Mouse (Mus musculus) common myeloid progenitor, adult 5-6 weeks (primary cell): ENCODE results near the gene Ntrk3. TPM values are rescaled to one million over a fixed set of nuclear protein-coding genes. Genes with fewer than 3 reads are reported as not detected.

Source experiments
- ATAC-seq: replicated peaks from 2 replicates; pipeline ENCODE4 v1.8.0; 2016; ENCODE audit warnings: low read depth, mild to moderate bottlenecking, moderate TSS enrichment, inconsistent platforms; ENCODE audit not compliant: poor library complexity, severe bottlenecking
- total RNA-seq: library from RNA; stranded (forward); fragments of 200-1000, 187-1606 nt; gene quantifications from 2 replicates; pipeline ENCODE4 v1.2.3, GENCODE M21; 2017

The Ntrk3 gene
- total RNA-seq, 1 experiment from 2014 or later, result not detected

DNA sequence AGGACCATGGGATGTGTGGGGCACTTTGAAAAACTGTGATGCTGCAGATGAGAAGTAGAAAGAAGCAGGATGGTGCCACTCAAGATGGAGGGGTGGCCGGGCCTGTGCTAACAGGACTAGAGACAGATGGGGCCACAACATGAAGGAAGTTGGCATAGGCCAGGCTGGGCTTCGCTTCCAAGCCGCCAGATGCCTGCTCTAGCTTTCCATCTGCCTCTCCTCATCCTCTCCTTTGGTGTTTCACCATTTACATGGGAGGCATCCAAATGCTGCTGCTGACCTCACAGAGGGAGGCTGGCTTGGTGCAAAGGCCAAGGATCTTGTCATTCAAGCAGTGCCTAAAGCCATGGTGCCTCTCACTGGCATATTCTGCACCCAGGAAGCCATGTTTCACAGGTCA, 347.8 kb downstream of the Ntrk3 start:
- no peak for ATAC-seq

DNA sequence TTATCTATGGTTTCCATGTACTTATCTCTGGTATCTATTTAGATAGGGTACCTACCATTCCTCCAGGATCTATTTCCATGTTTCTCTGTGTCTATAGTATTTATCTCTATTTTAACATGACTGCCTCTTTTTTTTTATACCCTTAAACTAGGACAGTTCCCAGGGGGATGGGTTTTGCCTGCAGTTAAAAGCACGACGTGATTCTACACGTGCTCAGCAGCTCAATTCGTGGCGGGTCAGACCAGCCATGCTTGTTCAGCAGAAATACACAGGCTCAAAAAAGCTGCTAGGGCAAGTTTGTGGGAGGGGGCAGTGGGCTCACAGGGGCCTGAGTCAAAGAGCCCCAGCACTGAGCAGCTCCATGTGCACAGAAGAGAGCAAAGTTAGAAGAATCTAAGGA, 349.7 kb downstream of the Ntrk3 start:
- ATAC-seq, result no peak

DNA sequence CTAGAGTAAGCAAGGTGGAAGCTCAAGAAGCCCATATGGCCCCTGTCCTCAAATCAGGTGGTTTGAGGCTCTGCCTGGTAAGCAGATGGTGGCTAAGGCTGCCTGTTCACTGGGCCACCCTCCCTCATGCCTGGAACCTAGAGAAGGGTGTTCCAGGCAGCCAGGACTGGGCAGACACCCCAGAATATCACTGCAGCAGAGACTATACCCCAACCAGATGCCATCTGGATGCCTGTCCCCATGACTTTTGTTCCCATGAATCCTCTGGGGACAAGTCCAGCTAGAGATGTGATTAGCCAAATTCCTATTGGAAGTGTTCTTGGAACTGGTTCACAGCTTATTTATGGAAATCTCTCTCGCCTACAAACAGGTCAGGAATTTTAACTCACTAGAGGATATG, 351.8 kb downstream of the Ntrk3 start:
- no peak for ATAC-seq

DNA sequence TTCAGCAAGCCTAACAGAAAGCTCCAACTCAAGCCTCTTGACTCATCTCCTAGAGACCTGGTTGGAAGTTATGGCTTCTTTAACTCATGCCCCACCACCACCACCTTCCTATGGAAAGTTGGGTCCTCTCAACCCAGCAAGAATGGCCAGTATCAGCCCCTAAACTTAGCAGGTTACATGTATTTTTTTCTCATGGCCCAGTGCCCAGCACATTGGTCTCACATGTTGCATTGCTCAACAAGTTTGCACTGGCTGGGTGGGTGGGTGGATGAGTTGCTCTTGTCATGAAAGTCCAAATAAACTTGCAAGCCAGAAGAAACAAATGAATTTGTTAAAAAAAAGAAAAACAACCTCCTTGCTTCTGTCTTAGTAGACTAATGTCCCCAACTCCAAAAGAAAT, 353.7 kb downstream of the Ntrk3 start:
- ATAC-seq, result no peak

DNA sequence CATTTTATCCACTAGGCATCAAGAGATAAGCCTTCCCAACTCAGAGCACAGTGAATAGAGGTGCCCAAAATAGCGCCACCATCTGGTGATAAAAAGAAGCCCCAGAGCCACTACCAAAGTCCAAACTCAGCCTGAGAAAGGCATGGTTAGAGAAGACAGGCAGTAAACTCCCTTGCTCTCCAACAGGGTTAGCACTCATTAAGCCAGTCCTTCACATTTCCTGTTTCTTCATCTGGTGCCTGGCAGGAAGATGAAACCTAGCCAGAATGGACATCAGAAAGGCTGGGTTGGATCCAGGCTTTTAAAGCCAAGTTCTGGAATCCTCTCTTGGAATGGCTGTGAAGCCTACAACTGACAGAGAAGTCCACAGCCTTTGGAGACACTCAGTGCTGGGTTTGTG, 355.7 kb downstream of the Ntrk3 start:
- ATAC-seq, result no peak

DNA sequence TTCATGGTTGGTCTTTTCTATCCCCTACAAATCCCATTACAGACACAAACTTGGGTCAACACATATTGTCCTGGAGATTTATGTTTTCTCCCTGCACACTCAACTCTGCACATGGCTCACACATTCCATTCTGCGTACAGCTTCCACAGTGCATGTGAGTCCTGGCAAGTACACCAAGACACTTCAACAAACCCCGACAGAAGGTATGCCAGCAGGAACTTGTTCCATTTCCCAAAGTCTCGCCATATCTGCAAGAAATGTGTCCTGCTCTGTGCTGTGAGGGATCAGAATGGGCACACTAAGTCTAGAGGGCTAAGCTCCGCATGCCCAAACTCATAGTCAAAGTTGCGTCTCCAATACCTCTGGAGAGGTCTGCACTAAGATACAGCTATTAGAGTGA, 358.0 kb downstream of the Ntrk3 start:
- no peak for ATAC-seq

DNA sequence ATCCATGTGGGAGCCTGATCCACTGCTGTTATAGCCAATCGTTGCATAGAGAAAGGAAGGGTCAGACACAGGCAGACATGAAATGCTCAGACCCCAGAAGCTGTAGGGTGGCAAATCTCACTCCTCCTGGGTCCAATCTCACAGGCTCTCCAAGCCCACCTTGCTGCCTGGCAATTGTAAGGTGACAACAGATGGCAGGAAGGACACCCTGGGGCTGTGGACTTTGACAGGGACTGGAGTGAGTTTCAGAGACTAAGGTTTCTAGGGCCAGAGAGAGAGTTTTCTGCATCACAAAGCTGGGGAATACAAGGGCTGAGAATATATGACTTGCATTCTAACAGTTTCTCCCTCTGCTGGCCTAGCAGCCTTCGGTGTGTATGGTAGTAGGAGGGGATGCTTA, 359.5 kb downstream of the Ntrk3 start:
- no peak for ATAC-seq

DNA sequence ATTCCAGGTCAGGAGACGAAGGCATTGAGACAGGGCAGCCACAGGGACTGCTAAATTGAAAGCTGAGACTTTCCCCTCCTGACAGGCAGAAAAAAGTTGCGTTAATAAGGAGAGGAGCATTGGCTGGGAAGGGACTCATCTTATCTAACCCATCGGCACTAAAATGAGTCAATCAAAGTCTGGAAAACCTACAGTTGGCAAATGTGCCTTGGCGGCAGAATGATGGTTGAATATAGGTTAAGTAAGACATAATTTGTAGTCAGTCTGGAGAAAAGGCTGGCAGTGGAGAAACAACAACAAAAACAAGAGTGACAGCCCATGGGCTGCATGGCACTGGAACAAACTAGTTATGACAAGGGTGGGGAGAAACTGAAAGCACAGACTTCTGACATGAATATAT, 360.9 kb downstream of the Ntrk3 start:
- ATAC-seq, result no peak

DNA sequence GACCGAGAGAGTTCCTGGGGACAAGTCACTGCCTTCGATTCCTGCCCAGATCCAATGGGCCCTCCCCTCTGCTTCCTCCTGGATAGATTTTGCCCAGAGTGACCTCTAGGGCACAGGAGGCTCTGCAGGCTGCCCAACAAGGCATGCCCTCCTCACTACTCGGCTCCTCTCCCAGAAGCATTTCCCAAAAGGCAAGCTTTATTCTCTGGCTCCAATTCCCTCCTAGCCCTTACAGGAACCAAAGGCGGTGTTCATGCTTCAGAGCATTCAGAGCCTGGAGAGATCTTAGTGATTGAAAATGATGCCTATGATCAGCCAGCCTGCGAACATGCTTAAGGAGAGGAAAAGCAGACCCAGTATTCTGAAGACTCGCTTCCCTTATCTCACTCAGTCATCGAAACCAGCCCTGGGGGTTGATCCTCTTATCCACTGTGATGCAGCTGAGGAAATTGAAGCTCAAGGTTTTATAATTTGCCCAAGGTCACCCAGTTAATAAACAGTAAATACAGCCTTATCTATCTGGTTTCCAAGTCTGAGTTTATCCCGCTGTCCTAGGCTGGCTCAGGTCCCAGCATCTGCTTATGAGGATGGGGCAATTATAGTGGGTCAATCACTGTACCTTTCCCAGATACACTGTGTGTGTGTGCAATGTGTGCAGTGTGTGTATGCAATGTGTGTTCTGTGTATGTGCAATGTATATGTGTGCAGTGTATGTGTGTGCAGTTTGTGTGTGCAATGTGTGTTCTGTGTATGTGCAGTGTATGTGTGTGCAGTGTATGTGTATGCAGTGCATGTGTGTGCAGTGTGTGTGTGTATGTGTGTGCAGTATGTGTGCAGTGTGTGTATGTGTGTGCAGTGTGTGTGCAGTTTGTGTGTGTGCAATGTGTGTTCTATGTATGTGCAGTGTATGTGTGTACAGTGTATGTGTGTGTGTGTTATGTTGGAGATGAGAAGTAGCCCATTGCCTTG, 376.2 kb downstream of the Ntrk3 start:
- no peak for ATAC-seq

DNA sequence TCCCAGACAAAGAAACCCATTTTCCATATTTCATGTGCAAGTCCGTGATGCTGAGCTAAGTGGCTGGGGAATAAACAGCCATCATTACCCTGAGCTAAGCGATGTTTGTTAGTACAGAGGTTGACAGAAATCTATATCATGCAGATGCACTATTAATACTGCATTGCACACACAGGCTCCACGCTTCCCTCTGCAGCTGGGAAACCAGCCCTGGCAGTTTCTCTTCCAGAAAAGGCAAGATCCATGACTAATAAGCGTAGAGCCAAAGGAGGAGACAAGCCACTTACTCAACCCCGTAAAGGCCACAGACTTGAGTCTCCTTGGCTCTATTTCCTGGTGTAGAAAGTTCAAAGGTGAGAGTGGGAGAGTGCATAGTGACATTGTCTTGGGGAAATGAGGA, 390.3 kb downstream of the Ntrk3 start:
- ATAC-seq, result no peak

DNA sequence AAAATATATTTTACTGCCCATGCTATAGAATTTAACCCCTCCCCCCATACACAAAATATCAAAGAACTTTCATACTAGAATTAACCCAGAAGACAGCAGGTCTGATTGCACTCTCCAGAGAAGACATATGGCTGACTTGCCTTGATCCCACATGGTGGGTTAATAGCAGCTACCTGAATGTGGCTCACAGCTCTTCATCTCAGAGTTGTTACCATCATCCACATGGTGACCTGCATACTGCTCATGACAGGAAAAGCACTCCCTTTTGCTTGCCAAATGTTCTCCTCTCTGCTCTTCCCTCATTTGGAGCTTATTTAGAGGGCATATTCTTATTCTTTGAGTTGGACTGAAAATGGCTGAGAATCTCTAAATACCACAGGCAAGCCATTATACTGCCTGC, 404.4 kb downstream of the Ntrk3 start:
- ATAC-seq, result no peak

DNA sequence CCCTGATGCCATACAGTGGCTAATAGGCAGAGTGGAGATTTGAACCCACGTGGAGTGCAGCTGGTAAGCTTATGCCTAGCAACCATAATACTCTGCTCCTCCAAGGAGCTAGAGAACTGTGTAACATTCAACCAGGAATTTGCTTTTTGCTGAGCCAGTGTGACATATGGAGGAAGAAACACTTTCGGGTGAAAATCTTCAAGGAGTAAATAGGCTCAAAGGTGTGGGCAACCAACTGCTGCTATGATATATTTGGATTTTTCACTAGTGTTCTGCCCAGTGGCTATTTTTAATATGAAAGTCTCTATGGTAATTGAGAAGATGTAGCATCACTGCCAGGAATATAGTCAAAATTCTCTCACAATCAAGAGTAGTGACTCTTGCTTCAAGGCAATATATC, 409.5 kb downstream of the Ntrk3 start:
- no peak for ATAC-seq

DNA sequence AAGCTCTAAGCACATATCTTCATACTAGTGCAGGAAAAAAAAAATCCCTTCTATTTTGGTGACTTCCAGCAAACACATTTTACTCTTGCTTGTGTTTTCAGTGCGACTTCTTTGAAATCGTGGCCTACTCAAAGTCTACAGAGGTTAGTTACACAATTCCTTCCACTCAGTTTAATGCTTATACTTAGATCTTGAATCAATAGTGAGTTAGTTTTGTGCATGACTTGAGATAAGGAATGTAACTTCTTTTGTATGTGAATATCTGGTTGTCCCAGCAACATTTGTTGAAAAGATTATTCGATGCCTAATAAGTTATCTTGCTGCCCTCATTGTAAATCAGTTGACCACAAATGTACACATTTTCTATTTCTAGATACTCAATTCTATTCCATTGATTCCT, 411.6 kb downstream of the Ntrk3 start:
- ATAC-seq, result no peak

DNA sequence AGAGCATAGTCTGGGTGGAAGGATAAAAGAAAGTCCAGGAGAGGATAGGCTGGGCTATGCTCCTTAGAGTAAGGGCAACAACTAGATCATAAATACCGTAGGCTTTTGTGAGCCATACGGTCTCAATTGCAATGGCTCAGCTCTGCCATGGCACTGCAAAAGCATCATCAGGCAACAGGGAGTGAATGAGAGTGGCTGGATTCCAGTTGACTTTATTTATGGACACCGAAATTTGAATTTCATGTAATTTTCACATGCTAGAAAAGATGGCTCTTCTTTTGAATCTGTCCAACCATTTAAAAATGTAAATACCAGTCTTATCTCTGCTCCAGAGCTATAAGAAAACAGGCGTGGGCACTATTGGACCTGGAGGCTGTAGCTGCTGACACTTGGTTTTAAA, 419.2 kb downstream of the Ntrk3 start:
- no peak for ATAC-seq

DNA sequence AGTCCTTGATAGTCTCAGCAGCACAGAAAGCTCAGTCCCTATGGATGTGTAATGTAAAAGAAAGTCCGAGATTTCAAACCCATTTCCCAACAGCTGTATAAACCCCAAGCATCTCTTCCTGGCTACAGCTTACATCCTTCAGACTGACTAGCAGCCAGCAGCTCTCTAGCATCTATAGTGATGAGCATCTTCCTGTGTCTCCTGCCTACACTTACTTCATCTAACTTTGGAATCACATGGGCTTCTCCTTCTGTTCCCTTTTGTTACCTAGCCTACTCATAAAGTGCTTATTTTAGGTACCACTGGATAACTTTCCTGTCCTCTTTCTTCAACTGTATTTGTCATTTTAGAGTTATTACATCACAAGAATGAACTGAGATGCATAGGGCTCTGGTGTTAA, 432.0 kb downstream of the Ntrk3 start:
- ATAC-seq, result no peak

DNA sequence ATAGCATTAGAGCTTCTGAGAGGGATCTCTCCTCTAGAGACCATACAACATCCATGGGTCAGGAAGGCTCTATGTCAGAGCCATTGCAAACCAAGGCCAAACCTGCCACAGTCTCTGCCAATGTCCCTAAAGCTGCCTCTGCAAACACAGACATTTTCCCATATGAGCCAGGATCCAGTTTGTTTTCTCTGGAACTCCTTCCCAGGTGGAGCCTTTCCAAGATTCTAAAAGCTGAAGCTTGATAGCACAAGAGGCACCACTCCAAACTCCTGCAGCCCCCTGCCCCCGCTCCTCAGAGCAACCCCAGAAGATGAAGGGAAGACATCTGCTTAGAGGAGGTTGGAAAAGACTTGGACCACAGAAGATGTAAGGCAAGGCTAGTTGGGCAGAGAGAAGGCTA, 432.8 kb downstream of the Ntrk3 start:
- ATAC-seq, result no peak

DNA sequence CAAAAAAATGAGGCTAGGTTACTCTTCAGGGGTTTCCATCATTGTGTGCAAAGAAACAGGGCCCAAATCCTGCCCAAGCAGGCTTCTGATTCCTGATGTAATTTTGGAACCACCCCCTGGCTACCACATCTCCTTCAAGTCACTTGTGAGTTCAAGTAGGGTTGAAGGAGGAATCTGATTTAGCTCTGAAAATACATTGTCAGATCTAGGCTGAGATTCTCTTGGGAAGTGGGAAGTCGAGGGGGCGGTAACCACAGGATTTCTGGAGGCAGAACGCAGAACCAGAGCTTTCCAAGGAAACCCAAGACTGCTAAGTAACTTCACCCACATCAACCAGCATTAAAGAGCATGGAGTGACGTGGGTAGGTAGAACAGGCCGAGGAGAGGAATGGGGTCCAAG, 440.5 kb downstream of the Ntrk3 start:
- ATAC-seq, result no peak

DNA sequence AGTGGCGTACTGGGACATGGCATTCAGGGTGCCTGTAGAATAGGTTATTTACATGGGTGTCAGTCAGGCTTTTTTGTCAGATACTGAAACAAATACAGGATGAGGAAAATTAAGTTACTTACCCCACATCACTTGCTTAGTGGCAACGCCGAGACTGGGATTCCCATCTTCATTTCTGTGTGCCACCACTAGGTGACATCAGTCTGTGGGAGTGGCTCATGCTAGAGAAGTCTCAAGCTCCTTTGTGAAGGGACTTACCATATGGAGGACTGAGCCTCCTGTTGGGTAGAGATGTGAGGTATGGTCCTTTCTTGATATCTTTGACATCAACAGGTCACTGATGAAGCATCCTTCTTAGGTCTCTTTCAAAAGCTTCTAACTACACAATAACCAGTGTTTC, 443.5 kb downstream of the Ntrk3 start:
- no peak for ATAC-seq

DNA sequence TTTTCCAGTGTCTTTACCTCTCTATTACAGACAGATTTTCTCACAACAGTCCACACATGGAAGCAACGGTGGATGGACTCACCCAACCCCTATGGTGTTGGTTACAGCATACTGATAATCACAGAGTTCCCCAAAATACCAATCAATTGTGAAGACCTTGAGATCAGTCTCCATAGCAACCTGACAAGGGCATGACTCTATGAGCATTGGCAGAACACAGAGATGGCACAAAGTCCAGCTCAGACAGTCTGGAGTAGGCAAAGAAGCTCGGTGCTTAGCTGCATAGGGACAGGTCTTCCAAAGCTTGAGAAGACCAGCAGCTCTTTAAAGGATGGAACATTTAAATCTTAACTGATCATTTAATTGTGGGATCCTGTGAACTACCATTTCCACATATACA, 447.6 kb downstream of the Ntrk3 start:
- no peak for ATAC-seq

DNA sequence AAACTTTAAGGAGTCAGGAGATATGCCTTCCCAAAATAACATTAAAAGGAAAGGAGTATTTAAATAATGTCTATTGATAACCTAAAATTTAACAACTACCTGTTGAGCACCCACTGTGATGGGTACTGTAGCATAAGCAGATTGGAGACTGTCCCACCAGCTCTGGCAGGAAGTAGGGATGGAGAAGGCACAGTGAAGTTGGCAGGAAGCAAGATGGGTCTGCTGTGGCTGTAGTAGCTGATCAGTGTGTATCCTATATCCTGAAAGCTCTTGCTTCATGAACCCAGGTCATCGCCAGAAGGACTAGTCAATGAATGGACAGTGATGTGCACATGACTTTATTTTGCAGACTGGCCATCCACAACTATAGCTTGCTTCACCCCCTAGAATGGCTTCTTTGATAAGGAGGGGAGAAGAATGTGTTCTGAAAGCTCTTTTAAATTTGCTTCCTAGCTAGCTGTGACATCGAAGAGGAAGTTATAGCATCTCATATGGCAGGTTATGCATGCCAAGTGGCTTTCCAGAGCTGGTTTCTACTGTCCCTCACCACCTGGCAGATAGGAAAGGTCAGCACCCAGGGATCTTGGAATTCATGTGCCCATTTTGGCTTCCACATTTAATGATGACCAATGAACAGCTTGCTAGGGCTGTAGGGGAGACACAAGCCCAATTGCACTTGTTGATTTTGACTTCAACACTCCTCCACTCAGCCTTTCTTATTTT, 451.1 kb downstream of the Ntrk3 start:
- ATAC-seq, result no peak

DNA sequence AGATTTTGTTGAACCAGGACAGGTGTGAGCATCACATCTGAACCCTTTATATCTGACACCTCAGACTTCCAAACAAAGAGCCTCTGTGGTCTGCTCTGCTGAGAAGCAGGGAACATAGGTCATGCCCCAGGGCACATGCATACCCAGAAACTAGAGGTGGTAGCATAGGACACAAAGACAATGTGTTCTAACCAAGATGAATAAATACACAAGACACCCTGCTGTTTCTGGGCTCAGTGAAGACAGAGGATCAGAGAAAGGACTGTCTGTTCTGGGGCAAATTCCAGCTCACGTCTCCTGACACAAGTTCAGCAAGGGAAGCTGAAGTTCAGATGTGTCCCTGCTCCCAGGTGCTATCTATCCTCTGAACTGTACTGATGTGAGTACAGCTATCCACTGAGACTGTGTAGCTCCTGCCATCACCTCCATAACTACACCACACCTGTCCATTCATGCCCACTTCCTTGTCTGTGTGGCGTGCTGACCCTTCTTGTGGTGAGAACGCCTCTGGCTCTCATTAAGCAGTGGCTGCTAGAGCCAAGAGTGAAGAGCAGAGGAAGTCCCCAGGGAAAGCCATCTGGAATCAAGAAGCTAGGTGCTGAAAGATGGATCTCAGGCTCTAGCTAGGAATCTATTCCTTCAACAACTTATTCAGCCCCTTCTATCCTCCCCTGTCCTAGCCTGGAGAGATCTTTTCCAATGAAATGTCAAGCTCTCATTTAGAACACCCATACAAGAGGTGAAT, 468.1 kb downstream of the Ntrk3 start:
- no peak for ATAC-seq
